Mouse (Mus musculus) ES-CJ7 (cell line): Measurements from ENCODE around the gene Ankrd44.
"Not testable (repeated sequence)": the region's sequence is repeated elsewhere in the genome, so short reads cannot be mapped to it uniquely, and the experiment has no call there.

Source experiments
- DNase-seq: peaks from one replicate; pipeline ENCODE4 v3.0.0; 2011; ENCODE audit warnings: low read depth, low spot score

The Ankrd44 gene

GRCm38 (mm10) chr1:54925971-54926771 is at the start of gene Ankrd44:
TSS of gene Ankrd44 (minus strand) at chr1:54926387.
- peak; percentile 65 for DNase-seq

- no peak for DNase-seq
Measured at GRCm38 (mm10) chr1:54971687-54972404, 45.7 kb upstream of the Ankrd44 start.

GRCm38 (mm10) chr1:54966858-54967257 is 40.7 kb upstream of the Ankrd44 start:
- DNase-seq = no peak

- no peak for DNase-seq
Measured at GRCm38 (mm10) chr1:54965159-54965995, 39.2 kb upstream of the Ankrd44 start.

GRCm38 (mm10) chr1:54961724-54962123 is 35.5 kb upstream of the Ankrd44 start:
- no peak for DNase-seq

GRCm38 (mm10) chr1:54960613-54961165 is 34.5 kb upstream of the Ankrd44 start:
- no peak for DNase-seq

GRCm38 (mm10) chr1:54958525-54958924 is 32.3 kb upstream of the Ankrd44 start:
- DNase-seq = no peak

GRCm38 (mm10) chr1:54956995-54957394 is 30.8 kb upstream of the Ankrd44 start:
- DNase-seq = not testable (repeated sequence)

- DNase-seq = no peak
Measured at GRCm38 (mm10) chr1:54954856-54955255, 28.7 kb upstream of the Ankrd44 start.

- DNase-seq = no peak
Measured at GRCm38 (mm10) chr1:54944648-54945047, 18.5 kb upstream of the Ankrd44 start.

GRCm38 (mm10) chr1:54935466-54935865 is 9.3 kb upstream of the Ankrd44 start:
- no peak for DNase-seq

- peak; percentile 27 for DNase-seq
Measured at GRCm38 (mm10) chr1:54934911-54935310, 8.7 kb upstream of the Ankrd44 start.

- no peak for DNase-seq
Measured at GRCm38 (mm10) chr1:54933646-54934045, 7.5 kb upstream of the Ankrd44 start.

GRCm38 (mm10) chr1:54932456-54933115 is 6.4 kb upstream of the Ankrd44 start:
- no peak for DNase-seq

- DNase-seq = no peak
Measured at GRCm38 (mm10) chr1:54931231-54931630, 5.0 kb upstream of the Ankrd44 start.

GRCm38 (mm10) chr1:54930670-54931200 is 4.5 kb upstream of the Ankrd44 start:
- peak; percentile 84 for DNase-seq

- DNase-seq = peak; percentile 24
Measured at GRCm38 (mm10) chr1:54925451-54925934, 694 bp downstream of the Ankrd44 start.

GRCm38 (mm10) chr1:54924760-54925159 is 1.4 kb downstream of the Ankrd44 start:
- DNase-seq = no peak

GRCm38 (mm10) chr1:54924309-54924685 is 1.9 kb downstream of the Ankrd44 start:
- DNase-seq = no peak
